Mouse (Mus musculus) heart, embryonic 13.5 days (tissue): ENCODE measurements around the gene Zmym2. TPM values are rescaled to one million over a fixed set of nuclear protein-coding genes. Genes with fewer than 3 reads are reported as not detected.
A peak's percentile ranks its signal among the peaks of the same experiment; 100 is the strongest.
"Not testable (repeated sequence)": the region's sequence is repeated elsewhere in the genome, so short reads cannot be mapped to it uniquely, and the experiment has no call there.

ENCODE experiments used
- ATAC-seq: fragments of 200-750 bp; cut with Nextera tagmentation; 2 replicates; pipeline ENCODE4 v1.8.0; 2017; ENCODE audit warnings: moderate TSS enrichment; ENCODE audit not compliant: insufficient number of reproducible peaks, low FRiP score, low TSS enrichment; ENCODE audit errors: extremely low read depth
- H3K27ac ChIP-seq: fragments of 300-500 bp; sonication (generic); replicated peaks from 2 replicates; pipeline ENCODE4 v1.5.1; 2015; ENCODE audit warnings: moderate library complexity, mild to moderate bottlenecking, inconsistent platforms
- H3K27me3 ChIP-seq: fragments of 300-500 bp; sonication (generic); replicated peaks from 2 replicates; pipeline ENCODE4 v1.6.1; 2015; ENCODE audit warnings: mild to moderate bottlenecking, inconsistent platforms
- H3K36me3 ChIP-seq: fragments of 300-500 bp; sonication (generic); 2 replicates; pipeline ENCODE4 v1.6.1; 2015; ENCODE audit warnings: mild to moderate bottlenecking, inconsistent platforms
- H3K4me1 ChIP-seq: fragments of 300-500 bp; sonication (generic); 2 replicates; pipeline ENCODE4 v1.6.1; 2015; ENCODE audit warnings: inconsistent platforms
- H3K4me2 ChIP-seq: fragments of 300-500 bp; sonication (generic); 2 replicates; pipeline ENCODE4 v1.6.1; 2015; ENCODE audit warnings: inconsistent platforms, mild to moderate bottlenecking, moderate library complexity
- H3K4me3 ChIP-seq: fragments of 300-500 bp; sonication (generic); 2 replicates; pipeline ENCODE4 v1.5.1; 2015; ENCODE audit warnings: moderate library complexity, mild to moderate bottlenecking, inconsistent platforms
- H3K9ac ChIP-seq: fragments of 300-500 bp; sonication (generic); 2 replicates; pipeline ENCODE4 v1.6.1; 2015; ENCODE audit warnings: inconsistent platforms, mild to moderate bottlenecking, moderate library complexity
- H3K9me3 ChIP-seq: fragments of 300-500 bp; sonication (generic); 2 replicates; pipeline ENCODE4 v1.6.1; 2016; ENCODE audit warnings: inconsistent platforms
- WGBS: fragments of 180-500 bp; shearing (Covaris S2); methylation state at CpG from one replicate; pipeline ENCODE4 v1.1.7; 2015; ENCODE audit warnings: mixed read lengths; 5-methylcytosine and 5-hydroxymethylcytosine counted together
- polyA plus RNA-seq: library from polyadenylated mRNA; unstranded; fragments of >200 nt; fragmentation: Nextera tagmentation; extraction: Ambion mirVana; gene quantifications from 2 replicates; pipeline ENCODE4 v1.2.1, GENCODE M21; 2015

Zmym2 gene
- polyA plus RNA-seq, 1 experiment from 2014 or later: 30.9 TPM

DNA sequence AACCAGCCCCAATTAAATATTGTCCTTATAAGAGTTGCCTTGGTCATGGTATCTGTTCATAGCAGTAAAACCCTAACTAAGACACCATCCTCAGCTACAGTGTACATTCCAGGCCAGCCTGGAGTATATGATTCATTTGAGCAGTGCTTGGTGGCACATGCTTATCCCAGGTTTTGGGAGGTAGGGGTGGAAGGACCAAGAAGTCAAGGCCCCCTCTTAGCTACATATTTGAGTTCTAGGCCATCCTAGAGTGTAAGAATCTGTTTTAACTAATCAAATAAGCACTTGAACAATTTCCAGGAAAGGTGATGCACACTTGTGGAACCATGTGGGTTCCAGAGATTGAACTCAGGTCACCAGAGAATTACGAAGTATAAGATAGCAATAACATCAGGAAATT lies 3.0 kb upstream of the Zmym2 start:
- no peak overlapping the region for H3K9ac ChIP-seq
- ATAC-seq: no peak
- no peak overlapping the region for H3K4me3 ChIP-seq
- 0 out of 2 replicates have a peak, but pooled peaks cover 2% of the 10 kb centered on the region for H3K9me3 ChIP-seq
- peaks cover 6% of the 10 kb centered on the region for H3K4me1 ChIP-seq
- WGBS: 98% methylated on average over 1 of the region's 1 CpGs
- peaks cover 2% of the 10 kb centered on the region for H3K36me3 ChIP-seq
- no peak overlapping the region for H3K4me2 ChIP-seq
- H3K27me3 ChIP-seq: no peaks in the 10 kb centered on the region
- no peak overlapping the region for H3K27ac ChIP-seq

DNA sequence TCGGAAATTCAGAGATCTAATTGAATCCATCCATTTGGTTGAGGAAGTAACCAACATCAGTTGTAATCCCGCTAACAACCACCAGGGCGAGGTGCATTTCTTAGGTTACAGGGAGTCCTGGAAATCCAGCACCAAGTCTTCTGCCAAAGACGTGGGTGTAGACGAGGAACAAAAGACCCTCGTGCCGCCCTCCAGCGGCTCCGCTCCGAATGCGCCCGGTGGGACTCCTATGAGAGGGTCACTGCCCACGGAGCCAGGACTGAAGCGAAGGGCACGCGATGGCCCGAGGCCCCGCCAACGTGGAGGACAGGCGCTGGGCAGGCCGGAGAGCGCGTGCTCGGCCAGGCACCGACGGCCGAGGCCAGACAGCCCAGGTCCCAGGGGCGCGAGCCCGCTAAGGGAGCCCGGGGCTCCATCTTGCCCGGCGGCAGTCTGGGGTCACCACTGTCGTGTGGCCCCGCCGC lies 1.1 kb upstream of the Zmym2 start:
- under 1% methylated on average over 36 of the region's 36 CpGs for WGBS
- peak overlapping the region; percentile 85 for H3K9ac ChIP-seq
- H3K36me3 ChIP-seq: peaks cover 20% of the 10 kb centered on the region
- 0 out of 2 replicates have a peak, but pooled peaks cover 2% of the 10 kb centered on the region for H3K9me3 ChIP-seq
- H3K4me1 ChIP-seq: peaks cover 23% of the 10 kb centered on the region
- peak overlapping the region; percentile 94 for H3K27ac ChIP-seq
- peak overlapping the region; percentile 80 for H3K4me2 ChIP-seq
- 0 out of 2 replicates have a peak, but pooled peaks have one; percentile 1 for ATAC-seq
- H3K27me3 ChIP-seq: no peaks in the 10 kb centered on the region
- peak overlapping the region; percentile 62 for H3K4me3 ChIP-seq

DNA sequence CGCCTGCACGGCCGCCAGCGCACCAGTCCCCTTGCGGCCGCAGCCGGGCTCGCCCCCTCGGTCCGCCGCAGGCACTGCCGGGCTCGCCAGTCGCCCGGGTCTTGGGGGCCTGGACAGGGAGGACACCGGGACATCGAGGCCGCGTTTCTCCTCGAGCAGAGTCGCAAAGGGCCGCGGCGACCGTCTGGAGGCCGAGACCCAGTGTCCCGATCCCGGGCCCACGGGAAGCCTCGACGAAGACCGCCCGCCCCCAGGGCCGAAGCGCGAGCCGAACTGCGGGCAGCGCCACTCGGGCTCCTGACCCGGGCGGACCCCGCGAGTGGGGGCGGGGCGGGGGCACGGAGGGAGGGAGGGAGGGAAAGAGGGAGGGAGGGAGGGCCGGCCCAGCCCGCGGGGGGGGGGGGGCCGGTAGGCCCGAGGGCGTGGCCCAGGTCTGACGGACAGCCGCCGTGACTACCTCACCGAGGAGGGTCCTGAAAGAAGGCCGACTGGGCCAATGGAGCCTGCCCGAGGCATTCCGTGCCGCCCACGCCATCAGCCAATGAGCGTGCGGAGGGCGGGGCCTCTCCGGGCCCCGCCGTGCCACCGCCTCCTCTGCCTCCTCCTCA lies 363 bp upstream of the Zmym2 start:
- not testable (repeated sequence) for H3K9me3 ChIP-seq, H3K27me3 ChIP-seq
- peaks cover 25% of the 10 kb centered on the region for H3K4me1 ChIP-seq
- H3K9ac ChIP-seq: peak overlapping the region; percentile 85
- peak overlapping the region; percentile 80 for H3K4me2 ChIP-seq
- peak; percentile 97 for ATAC-seq
- H3K27ac ChIP-seq: peak overlapping the region; percentile 94
- under 1% methylated on average over 25 of the region's 69 CpGs for WGBS
- H3K4me3 ChIP-seq: peak overlapping the region; percentile 86
- peaks cover 25% of the 10 kb centered on the region for H3K36me3 ChIP-seq

DNA sequence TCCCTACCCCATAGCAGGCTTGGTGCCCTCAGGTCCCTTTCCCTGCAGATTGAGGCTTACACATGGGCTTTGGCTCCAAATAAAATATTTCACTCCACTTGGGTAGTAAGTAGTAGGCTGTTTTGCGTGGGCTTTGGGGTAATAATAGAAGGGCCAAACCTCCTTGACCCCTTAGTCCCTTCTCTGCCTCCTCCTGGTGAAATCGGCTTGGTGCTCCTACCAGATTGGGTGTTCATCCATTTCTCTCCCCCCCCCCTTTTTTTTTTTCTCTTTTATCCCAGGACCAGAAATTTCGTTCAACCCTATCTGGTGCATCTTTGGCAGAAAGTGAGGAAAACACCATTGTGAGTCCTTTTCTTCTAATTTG lies 1.0 kb downstream of the Zmym2 start:
- H3K4me3 ChIP-seq: peak overlapping the region; percentile 86
- H3K27ac ChIP-seq: peak overlapping the region; percentile 99
- no peak for ATAC-seq
- WGBS: 0% methylated on average over 3 of the region's 3 CpGs
- peak overlapping the region; percentile 89 for H3K4me2 ChIP-seq
- peaks cover 25% of the 10 kb centered on the region for H3K4me1 ChIP-seq
- H3K9ac ChIP-seq: peak overlapping the region; percentile 95
- no peaks in the 10 kb centered on the region for H3K27me3 ChIP-seq
- peaks cover 35% of the 10 kb centered on the region for H3K36me3 ChIP-seq
- H3K9me3 ChIP-seq: 0 out of 2 replicates have a peak, but pooled peaks cover 2% of the 10 kb centered on the region

DNA sequence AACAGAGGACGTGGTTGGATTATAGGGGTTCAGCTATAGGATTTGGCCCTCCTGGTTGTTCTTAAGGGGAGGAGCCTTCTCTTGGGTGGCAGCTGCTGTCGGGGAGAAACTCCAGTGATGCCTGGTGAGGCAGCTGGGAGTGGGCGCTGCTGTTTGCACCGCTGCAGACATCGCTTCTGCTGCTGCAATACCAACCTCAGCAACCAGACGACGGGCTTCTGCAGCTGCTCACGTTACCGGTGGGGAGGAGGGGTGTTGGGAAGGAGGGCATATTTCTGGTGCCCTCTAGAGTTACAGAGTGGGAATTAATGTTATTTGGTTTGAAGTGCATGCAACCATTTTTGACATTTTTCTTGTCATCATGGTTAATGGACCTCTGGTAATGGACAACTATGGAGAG lies 1.4 kb downstream of the Zmym2 start:
- 1% methylated on average over 9 of the region's 9 CpGs for WGBS
- H3K36me3 ChIP-seq: peaks cover 38% of the 10 kb centered on the region
- no peaks in the 10 kb centered on the region for H3K27me3 ChIP-seq
- ATAC-seq: no peak
- 0 out of 2 replicates have a peak, but pooled peaks cover 2% of the 10 kb centered on the region for H3K9me3 ChIP-seq
- peak overlapping the region; percentile 86 for H3K4me3 ChIP-seq
- H3K4me2 ChIP-seq: peak overlapping the region; percentile 89
- peak overlapping the region; percentile 99 for H3K27ac ChIP-seq
- H3K9ac ChIP-seq: peak overlapping the region; percentile 95
- H3K4me1 ChIP-seq: peaks cover 25% of the 10 kb centered on the region

DNA sequence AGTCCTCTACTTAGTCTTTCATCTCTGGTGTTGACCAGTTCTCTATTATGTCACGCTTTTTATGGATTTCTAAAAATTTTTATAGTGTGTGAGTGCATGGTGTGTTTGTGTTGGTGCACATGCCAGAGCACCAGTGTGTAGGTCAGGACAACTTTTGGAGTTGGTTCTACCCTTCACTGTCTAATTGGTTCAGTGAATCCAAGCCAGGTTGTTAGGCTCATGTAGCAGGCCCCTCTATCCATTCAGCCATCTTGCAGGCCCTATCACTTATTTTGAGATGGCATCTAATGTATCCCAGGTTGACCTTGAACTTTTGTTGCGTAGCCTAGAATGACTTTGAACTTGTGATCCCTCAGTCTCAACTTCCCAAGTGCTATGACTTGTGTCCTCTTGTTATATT lies 2.0 kb downstream of the Zmym2 start:
- ATAC-seq: no peak
- Histone ChIP-seq H3K27me3 (no peaks in the 10 kb centered on the region), H3K9ac (peak overlapping the region; percentile 95), H3K4me2 (peak overlapping the region; percentile 89), H3K4me1 (peaks cover 25% of the 10 kb centered on the region), H3K9me3 (0 out of 2 replicates have a peak, but pooled peaks cover 1% of the 10 kb centered on the region), H3K36me3 (peaks cover 43% of the 10 kb centered on the region), H3K4me3 (peak overlapping the region; percentile 86), H3K27ac (peak overlapping the region; percentile 99; the same call in 1 of the 2 replicates)
- WGBS: 70% methylated on average over 2 of the region's 2 CpGs

DNA sequence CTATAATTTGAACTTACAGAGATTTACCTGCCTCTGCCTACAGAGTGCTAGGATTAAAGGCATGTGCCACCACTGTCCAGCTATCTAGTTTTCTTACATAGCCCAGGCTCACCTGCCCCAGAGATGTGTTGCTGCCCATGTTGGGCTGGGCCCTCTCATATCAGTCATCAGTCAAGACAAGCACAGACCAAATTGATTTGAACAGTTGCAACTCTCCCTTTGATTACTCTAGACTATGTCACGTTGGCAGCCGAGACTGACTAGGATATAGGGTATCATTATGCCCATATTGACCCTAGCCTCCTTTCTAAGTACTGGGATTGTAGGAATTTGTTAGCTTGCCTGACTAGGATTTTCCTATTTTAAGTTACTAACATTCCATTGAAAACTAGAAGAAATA lies 8.0 kb downstream of the Zmym2 start:
- H3K27ac ChIP-seq: no peak overlapping the region

DNA sequence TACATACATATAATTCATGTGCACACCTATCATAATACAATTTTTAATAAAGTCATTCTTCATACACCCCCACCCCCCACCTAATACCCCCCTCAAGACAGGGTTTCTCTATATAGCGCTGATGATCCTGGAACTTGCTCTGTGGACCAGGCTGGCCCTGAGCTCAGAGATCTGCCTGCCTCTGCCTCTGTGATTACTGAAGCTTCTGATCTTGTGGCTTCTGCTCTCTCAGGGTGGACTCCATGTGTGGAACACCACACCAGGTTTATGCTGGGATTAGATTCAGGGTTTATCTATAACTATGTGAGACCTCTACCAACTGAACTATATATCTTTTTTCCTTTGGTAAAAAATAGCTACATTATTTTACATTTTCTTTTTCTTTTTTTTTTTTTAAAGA lies 10.1 kb downstream of the Zmym2 start:
- Histone ChIP-seq H3K4me1 (peaks cover 9% of the 10 kb centered on the region), H3K4me3 (no peak overlapping the region), H3K36me3 (peaks cover 44% of the 10 kb centered on the region), H3K4me2 (no peak overlapping the region), H3K27me3 (no peaks in the 10 kb centered on the region), H3K9ac (no peak overlapping the region), H3K27ac (no peak overlapping the region), H3K9me3 (no peaks in the 10 kb centered on the region)
- 92% methylated on average over 1 of the region's 1 CpGs for WGBS
- no peak for ATAC-seq

More for the DNA sequence above, 8.0 kb downstream of the Zmym2 start:
- Histone ChIP-seq H3K4me1 (peaks cover 18% of the 10 kb centered on the region), H3K4me3 (no peak overlapping the region), H3K4me2 (no peak overlapping the region), H3K27me3 (no peaks in the 10 kb centered on the region), H3K9ac (no peak overlapping the region), H3K9me3 (no peaks in the 10 kb centered on the region), H3K36me3 (peaks cover 61% of the 10 kb centered on the region)
- 86% methylated on average over 2 of the region's 2 CpGs for WGBS
- ATAC-seq: no peak

DNA sequence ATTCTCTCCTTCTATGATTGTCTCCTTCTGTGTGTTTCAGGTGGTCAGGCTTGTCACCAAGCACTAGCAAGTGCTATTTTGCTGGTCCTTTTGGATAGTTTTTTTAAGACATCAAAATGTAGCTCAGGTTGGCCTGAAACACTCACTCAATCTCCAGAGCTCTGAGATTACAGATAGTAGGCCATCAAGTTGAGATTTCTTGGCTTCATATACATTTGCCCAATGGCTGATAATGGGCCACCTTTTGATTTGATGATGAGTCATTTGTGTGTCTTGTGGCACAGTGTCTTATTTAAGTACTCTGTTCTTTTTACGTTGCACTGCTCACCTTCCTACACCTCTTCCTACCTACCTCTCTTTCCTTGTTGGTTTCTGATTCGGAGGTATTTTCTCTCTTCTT lies 11.0 kb downstream of the Zmym2 start:
- no peak overlapping the region for H3K4me3 ChIP-seq
- H3K9me3 ChIP-seq: no peaks in the 10 kb centered on the region
- no peak overlapping the region for H3K27ac ChIP-seq
- 96% methylated on average over 2 of the region's 2 CpGs for WGBS
- H3K4me1 ChIP-seq: peaks cover 9% of the 10 kb centered on the region
- peaks cover 38% of the 10 kb centered on the region for H3K36me3 ChIP-seq
- no peaks in the 10 kb centered on the region for H3K27me3 ChIP-seq
- H3K9ac ChIP-seq: no peak overlapping the region
- no peak overlapping the region for H3K4me2 ChIP-seq
- no peak for ATAC-seq

DNA sequence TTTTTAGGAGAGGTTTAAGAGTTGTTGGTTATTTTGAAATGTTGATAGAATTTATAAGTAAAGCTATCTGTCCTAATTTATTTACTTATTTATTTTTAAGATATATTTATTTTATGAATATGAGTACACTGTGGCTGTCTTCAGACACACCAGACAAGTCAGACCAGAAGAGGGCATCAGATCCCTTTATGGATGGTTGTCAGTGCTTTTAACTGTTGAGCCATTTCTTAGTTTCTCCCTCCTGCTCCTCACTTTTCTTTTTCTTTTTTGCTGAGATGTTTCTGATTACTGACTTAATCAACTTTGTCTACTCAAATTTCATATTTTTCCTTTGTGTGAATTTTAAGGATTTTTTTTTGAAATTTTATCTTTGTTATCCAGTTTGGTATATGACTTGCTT lies 13.2 kb downstream of the Zmym2 start:
- Histone ChIP-seq H3K9me3 (no peaks in the 10 kb centered on the region), H3K27me3 (no peaks in the 10 kb centered on the region), H3K4me1 (peaks cover 5% of the 10 kb centered on the region; the same call in 1 of the 2 replicates), H3K27ac (no peak overlapping the region), H3K4me3 (no peak overlapping the region), H3K4me2 (no peak overlapping the region), H3K36me3 (peaks cover 35% of the 10 kb centered on the region), H3K9ac (no peak overlapping the region)
- no peak for ATAC-seq

DNA sequence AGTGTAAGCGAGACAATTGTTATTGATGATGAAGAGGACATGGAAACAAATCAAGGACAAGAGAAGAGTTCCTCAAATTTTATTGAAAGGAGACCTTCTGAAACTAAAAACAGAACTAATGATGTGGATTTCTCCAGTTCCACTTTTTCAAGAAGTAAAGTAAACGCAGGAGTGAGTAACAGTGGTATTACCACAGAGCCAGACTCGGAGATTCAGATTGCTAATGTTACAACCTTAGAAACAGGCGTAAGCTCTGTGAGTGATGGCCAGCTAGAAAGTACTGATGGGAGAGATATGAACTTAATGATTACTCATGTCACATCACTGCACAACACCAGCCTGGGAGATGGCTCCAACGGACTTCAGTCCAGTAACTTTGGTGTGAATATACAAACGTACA lies 16.6 kb downstream of the Zmym2 start:
- H3K27me3 ChIP-seq: no peaks in the 10 kb centered on the region
- H3K36me3 ChIP-seq: peaks cover 39% of the 10 kb centered on the region
- no peak overlapping the region for H3K9ac ChIP-seq
- no peak overlapping the region for H3K4me2 ChIP-seq
- no peak for ATAC-seq
- no peaks in the 10 kb centered on the region for H3K9me3 ChIP-seq
- 88% methylated on average over 6 of the region's 6 CpGs for WGBS
- no peak overlapping the region for H3K4me3 ChIP-seq
- H3K27ac ChIP-seq: no peak overlapping the region
- peaks cover 4% of the 10 kb centered on the region; the same call in 1 of the 2 replicates for H3K4me1 ChIP-seq

DNA sequence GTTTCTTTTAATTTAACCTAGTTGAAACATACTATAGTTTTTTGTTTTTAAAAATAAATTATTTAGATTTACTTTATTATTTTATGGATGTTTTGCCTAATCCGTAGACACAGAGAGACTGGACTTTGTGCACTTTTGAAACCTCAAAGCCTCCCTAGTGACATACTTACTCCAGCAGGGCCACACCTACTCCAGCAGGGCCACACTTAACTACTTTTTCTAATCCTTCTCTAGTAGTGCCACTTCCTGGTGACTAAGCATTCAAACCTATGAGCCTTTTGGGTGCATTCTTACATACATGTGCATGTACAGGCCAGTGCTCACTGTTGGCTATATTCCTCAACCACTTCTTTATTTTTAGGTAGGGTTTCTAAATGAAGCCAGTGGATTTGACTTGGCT lies 19.2 kb downstream of the Zmym2 start:
- no peak overlapping the region for H3K9ac ChIP-seq
- no peak overlapping the region for H3K4me3 ChIP-seq
- peaks cover 4% of the 10 kb centered on the region; the same call in 1 of the 2 replicates for H3K4me1 ChIP-seq
- no peak overlapping the region for H3K27ac ChIP-seq
- H3K4me2 ChIP-seq: no peak overlapping the region
- no peaks in the 10 kb centered on the region for H3K9me3 ChIP-seq
- ATAC-seq: no peak
- WGBS: 95% methylated on average over 1 of the region's 1 CpGs
- peaks cover 52% of the 10 kb centered on the region for H3K36me3 ChIP-seq
- no peaks in the 10 kb centered on the region for H3K27me3 ChIP-seq
